Mouse (Mus musculus) bone marrow macrophage, adult 2 months (primary cell): ENCODE measurements around the gene Plxna1. TPM values are rescaled to one million over a fixed set of nuclear protein-coding genes. Genes with fewer than 3 reads are reported as not detected.

Source experiments
- H3K27ac ChIP-seq: 2 replicates; pipeline ENCODE4 v1.5.1; 2012; ENCODE audit warnings: low read depth, low read length; ENCODE audit not compliant: insufficient read depth
- H3K4me1 ChIP-seq: 2 replicates; pipeline ENCODE4 v1.6.1; 2012; ENCODE audit warnings: low read length; ENCODE audit not compliant: control insufficient read depth, insufficient read depth
- H3K4me3 ChIP-seq: 2 replicates; pipeline ENCODE4 v1.5.1; 2012; ENCODE audit warnings: mild to moderate bottlenecking, low read length, moderate library complexity; ENCODE audit not compliant: insufficient read depth
- CTCF ChIP-seq: IDR thresholded peaks from 2 replicates; pipeline ENCODE4 v1.5.1; 2012; ENCODE audit warnings: low read depth, mild to moderate bottlenecking, low read length, moderate library complexity
- POLR2A ChIP-seq: IDR thresholded peaks from 2 replicates; pipeline ENCODE4 v1.6.1; 2012; ENCODE audit warnings: mild to moderate bottlenecking, low read depth, low read length, borderline replicate concordance
- polyA plus RNA-seq: library from polyadenylated mRNA; stranded (reverse); fragments of >200 nt; gene quantifications from 2 replicates; pipeline ENCODE4 v1.2.4, GENCODE M21; 2012; ENCODE audit not compliant: missing spikeins, insufficient read depth, insufficient read length

Plxna1 gene
- polyA plus RNA-seq, 1 experiment, result 44.0 TPM

- Histone ChIP-seq H3K4me3 (no peak overlapping the region), H3K4me1 (peaks cover 4% of the 10 kb centered on the region), H3K27ac (0 out of 2 replicates have a peak overlapping the region, but pooled peaks have one; percentile 6)
- TF ChIP-seq POLR2A, result no peak
- no peak for TF ChIP-seq CTCF
These were observed 23.7 kb downstream of the Plxna1 start for GRCm38 (mm10) chr6:89338733-89339132.

DNA sequence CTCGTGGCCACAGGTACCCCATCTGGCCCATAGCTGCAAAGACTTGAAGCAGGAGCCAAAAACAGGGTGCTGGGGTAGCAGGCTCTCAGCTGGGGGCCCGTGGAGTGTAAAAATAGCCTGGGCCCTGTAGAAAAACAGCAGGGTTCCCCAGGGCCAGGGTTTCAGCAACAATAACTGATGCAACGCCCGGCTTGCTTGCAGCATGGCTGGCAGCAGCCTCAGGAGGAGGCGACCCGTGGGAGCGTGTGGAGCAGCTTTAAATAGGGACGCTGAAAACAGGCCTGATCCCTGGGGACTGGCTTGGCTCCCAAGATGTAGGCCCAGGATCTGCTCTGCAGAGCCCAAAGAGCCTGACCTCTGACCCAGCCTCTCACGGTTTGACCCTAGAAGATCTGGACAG, 24.8 kb downstream of the Plxna1 start:
- TF ChIP-seq CTCF (no peak), POLR2A (no peak)
- H3K27ac ChIP-seq, result no peak overlapping the region
- peaks cover 4% of the 10 kb centered on the region for H3K4me1 ChIP-seq
- no peak overlapping the region for H3K4me3 ChIP-seq

- Histone ChIP-seq H3K4me3 (no peak overlapping the region), H3K4me1 (no peaks in the 10 kb centered on the region; the same call in none of the 2 replicates), H3K27ac (no peak overlapping the region)
- TF ChIP-seq POLR2A (no peak), CTCF (no peak)
These were observed 28.3 kb downstream of the Plxna1 start for GRCm38 (mm10) chr6:89333964-89334702.

DNA sequence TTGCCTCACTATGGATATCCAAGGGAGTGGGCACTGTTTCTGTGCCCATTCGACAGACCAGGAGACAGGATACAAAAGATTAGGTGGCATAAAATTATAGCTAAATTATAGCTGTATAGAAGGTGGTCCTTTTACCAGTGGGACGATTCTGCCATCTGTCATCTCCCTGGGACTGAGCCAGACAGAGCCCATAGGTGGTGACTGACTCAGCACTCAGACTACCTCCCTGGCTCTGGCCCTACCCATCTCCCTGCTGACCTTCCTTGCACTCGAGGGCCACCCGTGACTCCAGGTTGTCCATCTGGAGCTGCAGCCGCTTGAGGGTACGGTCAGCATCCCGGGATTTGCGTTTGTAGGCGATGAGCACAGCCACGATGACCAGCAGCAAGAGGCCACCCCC, 31.5 kb downstream of the Plxna1 start:
- H3K4me1 ChIP-seq, result no peaks in the 10 kb centered on the region
- H3K4me3 ChIP-seq, result no peak overlapping the region
- no peak for TF ChIP-seq POLR2A
- TF ChIP-seq CTCF, result no peak
- no peak overlapping the region for H3K27ac ChIP-seq

- TF ChIP-seq CTCF (no peak), POLR2A (no peak)
- Histone ChIP-seq H3K4me3 (no peak overlapping the region), H3K4me1 (no peaks in the 10 kb centered on the region), H3K27ac (no peak overlapping the region)
These were observed 33.8 kb downstream of the Plxna1 start for GRCm38 (mm10) chr6:89328634-89329033.

DNA sequence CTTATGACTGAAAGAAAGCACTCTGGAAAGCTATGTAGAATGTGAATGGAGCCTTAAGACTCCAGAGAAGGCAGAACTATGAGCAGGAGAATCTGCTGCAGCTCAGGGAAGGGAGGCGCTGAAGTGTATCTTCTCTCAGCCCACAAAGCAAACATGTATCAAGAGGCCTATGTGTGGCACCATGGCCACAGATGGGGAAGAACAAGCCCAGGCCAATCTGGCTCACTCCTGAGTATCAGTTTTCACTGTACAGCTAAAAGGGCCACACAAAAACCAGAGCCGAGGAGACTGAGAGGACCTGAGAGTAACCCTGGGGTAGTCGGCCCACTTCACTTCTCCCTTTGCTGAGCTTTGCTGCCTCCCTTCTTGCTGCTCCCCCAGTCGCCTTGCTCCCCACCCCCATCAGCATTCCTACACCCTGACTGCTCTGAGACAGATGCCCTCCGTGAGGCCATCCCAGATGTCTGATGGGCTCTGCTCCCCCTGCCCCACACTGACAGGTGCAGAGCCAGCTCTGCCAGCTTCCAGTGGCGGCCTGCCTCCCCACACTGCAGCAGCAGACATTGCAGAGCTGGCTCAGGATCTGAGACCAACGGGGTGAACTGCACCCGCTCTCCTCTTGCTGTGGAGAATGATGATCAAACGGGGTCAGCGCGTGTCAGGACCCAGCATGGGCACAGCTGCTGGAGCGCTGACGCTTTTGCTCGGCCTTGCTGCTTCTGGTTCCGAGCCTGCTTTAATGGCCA, 34.5 kb downstream of the Plxna1 start:
- no peak overlapping the region for H3K27ac ChIP-seq

DNA sequence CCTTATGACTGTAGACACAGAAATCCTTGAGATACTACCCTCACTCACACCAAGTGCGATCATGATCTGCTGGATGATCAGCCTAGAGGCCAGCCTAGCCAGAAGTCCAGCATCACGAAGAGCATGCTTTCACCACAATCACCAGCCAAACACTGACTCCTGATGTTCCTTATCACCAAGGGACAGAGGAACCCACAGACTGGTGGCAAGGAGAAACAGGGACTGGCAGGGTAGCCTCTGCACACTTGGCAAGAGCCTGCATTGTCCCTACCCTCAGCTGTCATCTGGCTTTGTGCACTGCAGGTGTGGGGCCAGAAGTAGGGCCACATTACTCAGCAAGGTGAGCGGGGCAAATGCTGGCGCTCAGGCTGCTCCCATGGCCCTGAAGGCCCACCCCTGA, 37.6 kb downstream of the Plxna1 start:
- TF ChIP-seq CTCF, result no peak
- no peak for TF ChIP-seq POLR2A
- no peak overlapping the region for H3K4me3 ChIP-seq
- no peaks in the 10 kb centered on the region for H3K4me1 ChIP-seq
- no peak overlapping the region for H3K27ac ChIP-seq

More for the DNA sequence above, 34.5 kb downstream of the Plxna1 start:
- Histone ChIP-seq H3K4me3 (no peak overlapping the region), H3K4me1 (no peaks in the 10 kb centered on the region)
- TF ChIP-seq POLR2A, result no peak
- no peak for TF ChIP-seq CTCF

- no peak overlapping the region for H3K4me3 ChIP-seq
- H3K4me1 ChIP-seq, result peaks cover 25% of the 10 kb centered on the region
- no peak for TF ChIP-seq CTCF
- no peak for TF ChIP-seq POLR2A
- H3K27ac ChIP-seq, result no peak overlapping the region
These were observed 47.2 kb downstream of the Plxna1 start for GRCm38 (mm10) chr6:89315263-89315662.

DNA sequence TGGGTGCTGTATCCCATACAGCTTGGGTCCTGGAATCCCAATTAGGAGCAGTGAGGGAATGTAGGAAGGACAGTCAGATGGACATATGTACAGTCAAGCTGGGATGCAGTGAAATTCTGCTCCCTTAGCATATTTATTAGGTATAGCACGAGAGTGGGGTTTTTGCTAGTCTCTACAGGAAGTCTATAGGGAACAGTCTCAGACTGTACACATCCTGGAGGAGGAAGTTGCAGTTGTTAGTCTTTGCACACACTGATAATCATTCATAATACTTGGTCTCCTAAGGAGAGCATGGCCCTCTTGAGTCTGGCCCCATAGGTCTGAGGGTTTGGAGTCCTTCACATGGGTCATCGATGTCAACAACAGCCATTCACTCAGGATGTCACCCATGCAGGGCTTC, 50.9 kb downstream of the Plxna1 start:
- TF ChIP-seq CTCF, result no peak
- TF ChIP-seq POLR2A, result no peak
- H3K27ac ChIP-seq, result peak overlapping the region; percentile 51
- no peak overlapping the region for H3K4me3 ChIP-seq
- H3K4me1 ChIP-seq, result peaks cover 25% of the 10 kb centered on the region

- Histone ChIP-seq H3K27ac (no peak overlapping the region), H3K4me1 (peaks cover 30% of the 10 kb centered on the region), H3K4me3 (no peak overlapping the region)
- TF ChIP-seq CTCF (no peak), POLR2A (no peak)
These were observed 52.2 kb downstream of the Plxna1 start for GRCm38 (mm10) chr6:89310236-89310635.
